Mouse (Mus musculus) intestine, embryonic 15.5 days (tissue): ENCODE results near the gene Cd79a. TPM values are rescaled to one million over a fixed set of nuclear protein-coding genes. Genes with fewer than 3 reads are reported as not detected.

Source experiments
- ATAC-seq: fragments of 200-750 bp; cut with Nextera tagmentation; 2 replicates; pipeline ENCODE4 v1.8.0; 2017; ENCODE audit warnings: moderate TSS enrichment, moderate library complexity
- H3K27ac ChIP-seq: fragments of 300-500 bp; sonication (generic); 2 replicates; pipeline ENCODE4 v1.5.1; 2015; ENCODE audit warnings: mild to moderate bottlenecking, inconsistent platforms
- H3K27me3 ChIP-seq: fragments of 300-500 bp; sonication (generic); replicated peaks from 2 replicates; pipeline ENCODE4 v1.6.1; 2015; ENCODE audit warnings: inconsistent platforms
- H3K36me3 ChIP-seq: fragments of 300-500 bp; sonication (generic); 2 replicates; pipeline ENCODE4 v1.6.1; 2015; ENCODE audit warnings: inconsistent platforms
- H3K4me1 ChIP-seq: fragments of 300-500 bp; sonication (generic); replicated peaks from 2 replicates; pipeline ENCODE4 v1.6.1; 2015; ENCODE audit warnings: inconsistent platforms
- H3K4me2 ChIP-seq: fragments of 300-500 bp; sonication (generic); replicated peaks from 2 replicates; pipeline ENCODE4 v1.6.1; 2015; ENCODE audit warnings: mild to moderate bottlenecking, inconsistent platforms
- H3K4me3 ChIP-seq: fragments of 300-500 bp; sonication (generic); replicated peaks from 2 replicates; pipeline ENCODE4 v1.5.1; 2015; ENCODE audit warnings: inconsistent platforms
- H3K9ac ChIP-seq: fragments of 300-500 bp; sonication (generic); 2 replicates; pipeline ENCODE4 v1.6.1; 2015; ENCODE audit warnings: inconsistent platforms
- H3K9me3 ChIP-seq: fragments of 300-500 bp; sonication (generic); 2 replicates; pipeline ENCODE4 v1.6.1; 2016; ENCODE audit warnings: inconsistent platforms
- WGBS: fragments of 180-500 bp; shearing (Covaris S2); methylation state at CpG from one replicate; pipeline ENCODE4 v1.1.7; 2015; 5-methylcytosine and 5-hydroxymethylcytosine counted together
- polyA plus RNA-seq: library from polyadenylated mRNA; unstranded; fragments of >200 nt; fragmentation: Nextera tagmentation; extraction: Ambion mirVana; gene quantifications from 2 replicates; pipeline ENCODE4 v1.2.1, GENCODE M21; 2015

Cd79a gene
- polyA plus RNA-seq, 1 experiment from 2014 or later, result 0.29 TPM

- Histone ChIP-seq H3K9me3 (no peaks in the 10 kb centered on the region), H3K36me3 (peaks cover 4% of the 10 kb centered on the region; the same call in 1 of the 2 replicates), H3K27me3 (no peaks in the 10 kb centered on the region), H3K27ac (peak overlapping the region; percentile 92), H3K9ac (peak overlapping the region; percentile 76), H3K4me2 (peak overlapping the region; percentile 78), H3K4me1 (peaks cover 27% of the 10 kb centered on the region), H3K4me3 (peak overlapping the region; percentile 83)
- no peak for ATAC-seq
- 21% methylated on average over 10 of the region's 10 CpGs for WGBS
These were observed 6.3 kb downstream of the Cd79a start for GRCm38 (mm10) chr7:24903444-24903825.

GRCm38 (mm10) chr7:24904070-24904483, 6.9 kb downstream of the Cd79a start:
- Histone ChIP-seq H3K27me3 (no peaks in the 10 kb centered on the region), H3K4me3 (peak overlapping the region; percentile 83), H3K9me3 (no peaks in the 10 kb centered on the region), H3K4me1 (peaks cover 27% of the 10 kb centered on the region), H3K27ac (peak overlapping the region; percentile 92), H3K9ac (peak overlapping the region; percentile 81), H3K36me3 (peaks cover 4% of the 10 kb centered on the region; the same call in 1 of the 2 replicates), H3K4me2 (peak overlapping the region; percentile 78)
- peak; percentile 96 for ATAC-seq
- under 1% methylated on average over 29 of the region's 30 CpGs for WGBS

- ATAC-seq, result peak; percentile 13; the same call in 1 of the 2 replicates
- WGBS, result 18% methylated on average over 3 of the region's 3 CpGs
These were observed 7.8 kb downstream of the Cd79a start for GRCm38 (mm10) chr7:24904936-24905335.

GRCm38 (mm10) chr7:24906551-24906950, 9.4 kb downstream of the Cd79a start:
- ATAC-seq, result no peak
- no peak overlapping the region for H3K27ac ChIP-seq
- H3K9me3 ChIP-seq, result no peaks in the 10 kb centered on the region
- H3K9ac ChIP-seq, result no peak overlapping the region
- 25% methylated on average over 6 of the region's 6 CpGs for WGBS
- H3K4me2 ChIP-seq, result peak overlapping the region; percentile 28; the same call in 1 of the 2 replicates
- H3K4me3 ChIP-seq, result no peak overlapping the region
- H3K36me3 ChIP-seq, result peaks cover 4% of the 10 kb centered on the region; the same call in 1 of the 2 replicates
- H3K27me3 ChIP-seq, result no peaks in the 10 kb centered on the region
- peaks cover 27% of the 10 kb centered on the region for H3K4me1 ChIP-seq

More at GRCm38 (mm10) chr7:24904936-24905335, 7.8 kb downstream of the Cd79a start:
- Histone ChIP-seq H3K4me3 (peak overlapping the region; percentile 83), H3K9ac (peak overlapping the region; percentile 81), H3K27me3 (no peaks in the 10 kb centered on the region), H3K4me1 (peaks cover 27% of the 10 kb centered on the region), H3K27ac (peak overlapping the region; percentile 72; the same call in 1 of the 2 replicates), H3K9me3 (no peaks in the 10 kb centered on the region), H3K36me3 (peaks cover 4% of the 10 kb centered on the region; the same call in 1 of the 2 replicates), H3K4me2 (peak overlapping the region; percentile 78)

- H3K9ac ChIP-seq, result no peak overlapping the region
- H3K9me3 ChIP-seq, result no peaks in the 10 kb centered on the region
- H3K4me1 ChIP-seq, result peaks cover 27% of the 10 kb centered on the region
- H3K27ac ChIP-seq, result no peak overlapping the region
- no peak for ATAC-seq
- 25% methylated on average over 13 of the region's 13 CpGs for WGBS
- no peaks in the 10 kb centered on the region for H3K27me3 ChIP-seq
- H3K36me3 ChIP-seq, result peaks cover 7% of the 10 kb centered on the region
- H3K4me3 ChIP-seq, result no peak overlapping the region
- peak overlapping the region; percentile 28; the same call in 1 of the 2 replicates for H3K4me2 ChIP-seq
These were observed 10.1 kb downstream of the Cd79a start for GRCm38 (mm10) chr7:24907211-24907748.

- Histone ChIP-seq H3K9ac (no peak overlapping the region), H3K27me3 (no peaks in the 10 kb centered on the region), H3K9me3 (no peaks in the 10 kb centered on the region), H3K4me1 (peaks cover 4% of the 10 kb centered on the region; the same call in 1 of the 2 replicates), H3K36me3 (peaks cover 28% of the 10 kb centered on the region), H3K4me2 (no peak overlapping the region), H3K4me3 (no peak overlapping the region), H3K27ac (no peak overlapping the region)
- ATAC-seq, result no peak
- WGBS, result 95% methylated on average over 14 of the region's 14 CpGs
These were observed 15.3 kb downstream of the Cd79a start for GRCm38 (mm10) chr7:24912480-24912879.

- no peak for ATAC-seq
- H3K36me3 ChIP-seq, result peaks cover 59% of the 10 kb centered on the region
- WGBS, result 92% methylated on average over 20 of the region's 20 CpGs
These were observed 21.7 kb downstream of the Cd79a start for GRCm38 (mm10) chr7:24918763-24919323.

GRCm38 (mm10) chr7:24919728-24920127, 22.5 kb downstream of the Cd79a start:
- no peak for ATAC-seq
- no peaks in the 10 kb centered on the region for H3K4me1 ChIP-seq
- no peaks in the 10 kb centered on the region for H3K27me3 ChIP-seq
- 85% methylated on average over 9 of the region's 9 CpGs for WGBS
- H3K27ac ChIP-seq, result no peak overlapping the region
- H3K9ac ChIP-seq, result no peak overlapping the region
- H3K9me3 ChIP-seq, result no peaks in the 10 kb centered on the region
- H3K4me3 ChIP-seq, result no peak overlapping the region
- H3K4me2 ChIP-seq, result no peak overlapping the region
- H3K36me3 ChIP-seq, result peaks cover 66% of the 10 kb centered on the region

More at GRCm38 (mm10) chr7:24918763-24919323, 21.7 kb downstream of the Cd79a start:
- no peaks in the 10 kb centered on the region for H3K4me1 ChIP-seq
- H3K4me3 ChIP-seq, result no peak overlapping the region
- H3K9me3 ChIP-seq, result no peaks in the 10 kb centered on the region
- H3K27ac ChIP-seq, result no peak overlapping the region
- no peak overlapping the region for H3K4me2 ChIP-seq
- H3K9ac ChIP-seq, result no peak overlapping the region
- H3K27me3 ChIP-seq, result no peaks in the 10 kb centered on the region

GRCm38 (mm10) chr7:24930475-24930874, 33.3 kb downstream of the Cd79a start:
- no peaks in the 10 kb centered on the region for H3K9me3 ChIP-seq
- ATAC-seq, result no peak
- H3K27ac ChIP-seq, result no peak overlapping the region
- H3K4me3 ChIP-seq, result no peak overlapping the region
- no peak overlapping the region for H3K9ac ChIP-seq
- H3K27me3 ChIP-seq, result peaks cover 64% of the 10 kb centered on the region
- H3K4me1 ChIP-seq, result 0 out of 2 replicates have a peak, but pooled peaks cover 4% of the 10 kb centered on the region
- 44% methylated on average over 6 of the region's 6 CpGs for WGBS
- H3K36me3 ChIP-seq, result peaks cover 7% of the 10 kb centered on the region
- no peak overlapping the region for H3K4me2 ChIP-seq

GRCm38 (mm10) chr7:24931651-24932050, 34.5 kb downstream of the Cd79a start:
- no peaks in the 10 kb centered on the region for H3K9me3 ChIP-seq
- H3K36me3 ChIP-seq, result no peaks in the 10 kb centered on the region
- ATAC-seq, result no peak
- no peak overlapping the region for H3K4me3 ChIP-seq
- no peak overlapping the region for H3K27ac ChIP-seq
- H3K4me1 ChIP-seq, result 0 out of 2 replicates have a peak, but pooled peaks cover 4% of the 10 kb centered on the region
- peaks cover 72% of the 10 kb centered on the region for H3K27me3 ChIP-seq
- H3K4me2 ChIP-seq, result no peak overlapping the region
- no peak overlapping the region for H3K9ac ChIP-seq
- 2% methylated on average over 15 of the region's 15 CpGs for WGBS

- no peak overlapping the region for H3K4me3 ChIP-seq
- peaks cover 92% of the 10 kb centered on the region for H3K27me3 ChIP-seq
These were observed 46.5 kb downstream of the Cd79a start for GRCm38 (mm10) chr7:24943641-24944040.

GRCm38 (mm10) chr7:24944257-24944950, 47.2 kb downstream of the Cd79a start, which contains the start of gene Gm4881:
Gene Gm4881, minus strand, starts transcription at chr7:24944494.
- Histone ChIP-seq H3K4me1 (peaks cover 6% of the 10 kb centered on the region; the same call in 1 of the 2 replicates), H3K27ac (no peak within 1 kb of the TSS), H3K4me2 (peak within 1 kb of the TSS; percentile 77), H3K4me3 (peak within 1 kb of the TSS; percentile 38), H3K9ac (0 out of 2 replicates have a peak within 1 kb of the TSS, but pooled peaks have one; percentile 28), H3K9me3 (no peaks in the 10 kb centered on the region), H3K27me3 (peaks cover 92% of the 10 kb centered on the region), H3K36me3 (no peaks in the 10 kb centered on the region)
- WGBS, result under 1% methylated on average over 50 of the region's 72 CpGs
- no peak for ATAC-seq

More at GRCm38 (mm10) chr7:24943641-24944040, 46.5 kb downstream of the Cd79a start:
- Histone ChIP-seq H3K27ac (no peak overlapping the region), H3K9ac (no peak overlapping the region), H3K4me1 (peaks cover 6% of the 10 kb centered on the region; the same call in 1 of the 2 replicates), H3K4me2 (no peak overlapping the region), H3K36me3 (no peaks in the 10 kb centered on the region), H3K9me3 (no peaks in the 10 kb centered on the region)
- no peak for ATAC-seq
- 8% methylated on average over 6 of the region's 6 CpGs for WGBS
